Mouse (Mus musculus): ENCODE measurements at regions not wholly inside any gene's neighbourhood (a gene's known extent, or its start where the extent isn't known, plus 50 kb on each side); places are given as distances from the start of the nearest gene placed in this dataset.

GRCm38 (mm10) chr5:148820476-148820875 lies 108.6 kb downstream of the Katnal1 start:
- Histone ChIP-seq H3K4me2 (0 out of 2 replicates have a peak overlapping the region, but pooled peaks have one; percentile 12), H3K27ac (no peak overlapping the region), H3K36me3 (no peaks in the 10 kb centered on the region), H3K4me3 (replicated peaks) (no peak overlapping the region), H3K4me1 (peaks cover 11% of the 10 kb centered on the region; the same call in 1 of the 2 replicates), H3K9ac (no peak overlapping the region), H3K9me3 (no peaks in the 10 kb centered on the region), H3K27me3 (replicated peaks) (0 out of 2 replicates have a peak, but pooled peaks cover 4% of the 10 kb centered on the region)
- WGBS = 14% methylated on average over 20 of the region's 20 CpGs
- no peak for ATAC-seq (ENCODE audit: insufficient read depth, low FRiP score, low read depth)

- Histone ChIP-seq H3K4me3 (replicated peaks) (no peak overlapping the region), H3K9ac (no peak overlapping the region), H3K4me1 (peaks cover 11% of the 10 kb centered on the region; the same call in 1 of the 2 replicates), H3K27me3 (replicated peaks) (0 out of 2 replicates have a peak, but pooled peaks cover 4% of the 10 kb centered on the region), H3K9me3 (no peaks in the 10 kb centered on the region), H3K36me3 (no peaks in the 10 kb centered on the region), H3K27ac (no peak overlapping the region), H3K4me2 (no peak overlapping the region)
- 27% methylated on average over 6 of the region's 6 CpGs for WGBS
- ATAC-seq (ENCODE audit: insufficient read depth, low FRiP score, low read depth) = no peak; the same call in 1 of the 2 replicates
Observed at GRCm38 (mm10) chr5:148819423-148819822, 109.7 kb downstream of the Katnal1 start.

GRCm38 (mm10) chr5:148818746-148819145 lies 110.4 kb downstream of the Katnal1 start:
- 55% methylated on average over 2 of the region's 2 CpGs for WGBS
- Histone ChIP-seq H3K27me3 (replicated peaks) (0 out of 2 replicates have a peak, but pooled peaks cover 4% of the 10 kb centered on the region), H3K27ac (no peak overlapping the region), H3K36me3 (no peaks in the 10 kb centered on the region), H3K4me2 (no peak overlapping the region), H3K9me3 (no peaks in the 10 kb centered on the region), H3K4me3 (replicated peaks) (no peak overlapping the region), H3K9ac (no peak overlapping the region), H3K4me1 (peaks cover 11% of the 10 kb centered on the region; the same call in 1 of the 2 replicates)
- no peak for ATAC-seq (ENCODE audit: insufficient read depth, low FRiP score, low read depth)

- Histone ChIP-seq H3K4me2 (no peak overlapping the region), H3K9ac (no peak overlapping the region), H3K36me3 (no peaks in the 10 kb centered on the region), H3K9me3 (no peaks in the 10 kb centered on the region), H3K27ac (no peak overlapping the region), H3K4me3 (replicated peaks) (no peak overlapping the region), H3K27me3 (replicated peaks) (no peaks in the 10 kb centered on the region), H3K4me1 (peaks cover 14% of the 10 kb centered on the region)
- WGBS = 64% methylated on average over 9 of the region's 9 CpGs
- ATAC-seq (ENCODE audit: insufficient read depth, low FRiP score, low read depth) = no peak
Observed at GRCm38 (mm10) chr5:148812840-148813239, 116.3 kb downstream of the Katnal1 start.

GRCm38 (mm10) chr5:148812016-148812415 lies 117.1 kb downstream of the Katnal1 start:
- Histone ChIP-seq H3K9me3 (0 out of 2 replicates have a peak, but pooled peaks cover 3% of the 10 kb centered on the region), H3K27ac (no peak overlapping the region), H3K9ac (no peak overlapping the region), H3K4me2 (no peak overlapping the region), H3K4me1 (peaks cover 14% of the 10 kb centered on the region), H3K27me3 (replicated peaks) (no peaks in the 10 kb centered on the region), H3K36me3 (no peaks in the 10 kb centered on the region), H3K4me3 (replicated peaks) (no peak overlapping the region)
- WGBS = 21% methylated on average over 13 of the region's 13 CpGs
- ATAC-seq (ENCODE audit: insufficient read depth, low FRiP score, low read depth) = no peak

GRCm38 (mm10) chr5:148809485-148809884 lies 119.6 kb downstream of the Katnal1 start:
- H3K9ac ChIP-seq = no peak overlapping the region
- H3K27ac ChIP-seq = no peak overlapping the region
- no peak for ATAC-seq (ENCODE audit: insufficient read depth, low FRiP score, low read depth)
- H3K27me3 ChIP-seq (replicated peaks) = no peaks in the 10 kb centered on the region
- H3K36me3 ChIP-seq = no peaks in the 10 kb centered on the region
- peaks cover 14% of the 10 kb centered on the region for H3K4me1 ChIP-seq
- 37% methylated on average over 3 of the region's 3 CpGs for WGBS
- H3K4me2 ChIP-seq = no peak overlapping the region
- 0 out of 2 replicates have a peak, but pooled peaks cover 3% of the 10 kb centered on the region for H3K9me3 ChIP-seq
- H3K4me3 ChIP-seq (replicated peaks) = no peak overlapping the region

- Histone ChIP-seq H3K27me3 (replicated peaks) (no peaks in the 10 kb centered on the region), H3K36me3 (no peaks in the 10 kb centered on the region), H3K4me2 (0 out of 2 replicates have a peak overlapping the region, but pooled peaks have one; percentile 10), H3K4me3 (replicated peaks) (no peak overlapping the region), H3K9ac (no peak overlapping the region), H3K4me1 (peaks cover 14% of the 10 kb centered on the region), H3K27ac (no peak overlapping the region), H3K9me3 (0 out of 2 replicates have a peak, but pooled peaks cover 3% of the 10 kb centered on the region)
- WGBS = 21% methylated on average over 10 of the region's 10 CpGs
- no peak for ATAC-seq (ENCODE audit: insufficient read depth, low FRiP score, low read depth)
Observed at GRCm38 (mm10) chr5:148809055-148809454, 120.1 kb downstream of the Katnal1 start.

GRCm38 (mm10) chr5:148808426-148808825 lies 120.7 kb downstream of the Katnal1 start:
- H3K27me3 ChIP-seq (replicated peaks) = no peaks in the 10 kb centered on the region
- peak overlapping the region; percentile 10; the same call in 1 of the 2 replicates for H3K4me2 ChIP-seq

GRCm38 (mm10) chr5:148807612-148808011 lies 121.5 kb downstream of the Katnal1 start:
- Histone ChIP-seq H3K4me1 (peaks cover 15% of the 10 kb centered on the region), H3K4me3 (replicated peaks) (no peak overlapping the region), H3K27ac (no peak overlapping the region), H3K9ac (no peak overlapping the region), H3K36me3 (no peaks in the 10 kb centered on the region), H3K27me3 (replicated peaks) (no peaks in the 10 kb centered on the region; the same call in 1 of the 2 replicates), H3K9me3 (0 out of 2 replicates have a peak, but pooled peaks cover 3% of the 10 kb centered on the region), H3K4me2 (no peak overlapping the region)
- WGBS = 94% methylated on average over 4 of the region's 4 CpGs
- ATAC-seq (ENCODE audit: insufficient read depth, low FRiP score, low read depth) = no peak

More at GRCm38 (mm10) chr5:148808426-148808825, 120.7 kb downstream of the Katnal1 start:
- H3K4me3 ChIP-seq (replicated peaks) = no peak overlapping the region
- no peaks in the 10 kb centered on the region for H3K36me3 ChIP-seq
- no peak overlapping the region for H3K27ac ChIP-seq
- WGBS = 1% methylated on average over 4 of the region's 4 CpGs
- no peak overlapping the region for H3K9ac ChIP-seq
- ATAC-seq (ENCODE audit: insufficient read depth, low FRiP score, low read depth) = no peak
- H3K4me1 ChIP-seq = peaks cover 14% of the 10 kb centered on the region
- 0 out of 2 replicates have a peak, but pooled peaks cover 3% of the 10 kb centered on the region for H3K9me3 ChIP-seq

- H3K27me3 ChIP-seq (replicated peaks) = no peaks in the 10 kb centered on the region; the same call in 1 of the 2 replicates
- H3K4me2 ChIP-seq = no peak overlapping the region
- no peak for ATAC-seq (ENCODE audit: insufficient read depth, low FRiP score, low read depth)
- no peak overlapping the region for H3K27ac ChIP-seq
- H3K4me3 ChIP-seq (replicated peaks) = no peak overlapping the region
- WGBS = 61% methylated on average over 3 of the region's 3 CpGs
- H3K36me3 ChIP-seq = no peaks in the 10 kb centered on the region
- H3K4me1 ChIP-seq = peaks cover 14% of the 10 kb centered on the region
- H3K9me3 ChIP-seq = 0 out of 2 replicates have a peak, but pooled peaks cover 3% of the 10 kb centered on the region
- no peak overlapping the region for H3K9ac ChIP-seq
Observed at GRCm38 (mm10) chr5:148805030-148805429, 124.1 kb downstream of the Katnal1 start.

- no peaks in the 10 kb centered on the region for H3K36me3 ChIP-seq
- H3K27me3 ChIP-seq (replicated peaks) = no peaks in the 10 kb centered on the region; the same call in 1 of the 2 replicates
- H3K27ac ChIP-seq = no peak overlapping the region
- no peak overlapping the region for H3K9ac ChIP-seq
- no peak for ATAC-seq (ENCODE audit: insufficient read depth, low FRiP score, low read depth)
- 84% methylated on average over 14 of the region's 14 CpGs for WGBS
- H3K4me3 ChIP-seq (replicated peaks) = no peak overlapping the region
- no peak overlapping the region for H3K4me2 ChIP-seq
- H3K4me1 ChIP-seq = peaks cover 3% of the 10 kb centered on the region; the same call in 1 of the 2 replicates
- H3K9me3 ChIP-seq = 0 out of 2 replicates have a peak, but pooled peaks cover 3% of the 10 kb centered on the region
Observed at GRCm38 (mm10) chr5:148803772-148804171, 125.3 kb downstream of the Katnal1 start.

- no peak overlapping the region for H3K4me3 ChIP-seq (replicated peaks)
- H3K9me3 ChIP-seq = 0 out of 2 replicates have a peak, but pooled peaks cover 2% of the 10 kb centered on the region
- peaks cover 3% of the 10 kb centered on the region; the same call in 1 of the 2 replicates for H3K4me1 ChIP-seq
- no peak overlapping the region for H3K27ac ChIP-seq
- H3K36me3 ChIP-seq = no peaks in the 10 kb centered on the region
- no peak for ATAC-seq (ENCODE audit: insufficient read depth, low FRiP score, low read depth)
- no peaks in the 10 kb centered on the region; the same call in 1 of the 2 replicates for H3K27me3 ChIP-seq (replicated peaks)
- H3K4me2 ChIP-seq = no peak overlapping the region
- WGBS = 80% methylated on average over 9 of the region's 9 CpGs
- H3K9ac ChIP-seq = no peak overlapping the region
Observed at GRCm38 (mm10) chr5:148802720-148803119, 126.4 kb downstream of the Katnal1 start.
